Mouse (Mus musculus) heart, embryonic 10.5 days (tissue): ENCODE results near the gene Hdac10. TPM values are rescaled to one million over a fixed set of nuclear protein-coding genes. Genes with fewer than 3 reads are reported as not detected.

ENCODE experiments used
- DNase-seq: peaks from one replicate; pipeline ENCODE4 v3.0.0-alpha.2; 2017; ENCODE audit warnings: low spot score
- H3K27ac ChIP-seq: fragments of 300-500 bp; sonication (generic); 2 replicates; pipeline ENCODE4 v1.5.1; 2016; ENCODE audit warnings: mild to moderate bottlenecking
- H3K27me3 ChIP-seq: fragments of 300-500 bp; sonication (generic); 2 replicates; pipeline ENCODE4 v1.6.1; 2016; ENCODE audit warnings: mild to moderate bottlenecking; ENCODE audit not compliant: poor library complexity, insufficient read depth, severe bottlenecking
- H3K36me3 ChIP-seq: fragments of 300-500 bp; sonication (generic); 2 replicates; pipeline ENCODE4 v1.6.1; 2016; ENCODE audit warnings: mild to moderate bottlenecking, moderate library complexity
- H3K4me1 ChIP-seq: fragments of 300-500 bp; sonication (generic); 2 replicates; pipeline ENCODE4 v1.6.1; 2016; ENCODE audit warnings: mild to moderate bottlenecking
- H3K4me3 ChIP-seq: fragments of 300-500 bp; sonication (generic); 2 replicates; pipeline ENCODE4 v1.5.1; 2016; ENCODE audit warnings: mild to moderate bottlenecking, moderate library complexity
- H3K9me3 ChIP-seq: fragments of 300-500 bp; sonication (generic); 2 replicates; pipeline ENCODE4 v1.6.1; 2016; ENCODE audit warnings: mild to moderate bottlenecking, moderate library complexity
- WGBS: fragments of 180-500 bp; shearing (Covaris S2); methylation state at CpG from one replicate; pipeline ENCODE4 v1.1.7; 2016; 5-methylcytosine and 5-hydroxymethylcytosine counted together
- polyA plus RNA-seq: library from polyadenylated mRNA; unstranded; fragments of >200 nt; fragmentation: Nextera tagmentation; extraction: Ambion mirVana; gene quantifications from 2 replicates; pipeline ENCODE4 v1.2.1, GENCODE M21; 2016

Gene Hdac10
- polyA plus RNA-seq, 1 experiment from 2014 or later = 18.5 TPM

DNA sequence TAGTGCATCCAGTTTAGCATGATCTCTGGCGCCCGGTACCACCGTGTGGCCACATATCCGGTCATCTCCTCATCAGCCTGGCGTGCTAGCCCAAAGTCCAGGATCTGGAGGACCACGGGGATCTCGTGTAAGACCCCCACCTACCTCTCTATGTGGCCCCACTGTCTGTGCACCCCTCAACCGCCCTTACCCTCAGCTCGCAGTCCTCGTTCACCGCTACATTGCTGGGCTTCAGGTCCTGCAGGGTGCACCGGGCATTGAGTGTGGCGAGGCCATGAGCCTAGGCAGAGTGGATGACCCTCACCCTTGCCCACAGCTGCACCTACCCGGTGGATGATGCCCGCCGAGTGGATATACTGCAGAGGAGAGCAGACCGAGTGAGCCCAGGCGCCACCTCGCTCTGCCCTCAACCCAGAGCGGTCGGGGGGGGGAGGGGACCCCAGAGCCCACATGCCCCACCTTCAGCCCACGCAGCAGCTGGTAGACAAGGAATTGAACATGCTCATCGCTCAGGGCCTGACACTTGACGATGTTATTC, 17.4 kb upstream of the Hdac10 start:
- DNase-seq = no peak
- Histone ChIP-seq H3K4me3 (peak overlapping the region; percentile 8; the same call in 1 of the 2 replicates), H3K27me3 (peaks cover 96% of the 10 kb centered on the region), H3K9me3 (no peaks in the 10 kb centered on the region), H3K4me1 (peaks cover 53% of the 10 kb centered on the region), H3K36me3 (no peaks in the 10 kb centered on the region), H3K27ac (no peak overlapping the region)
- 63% methylated on average over 24 of the region's 24 CpGs for WGBS

DNA sequence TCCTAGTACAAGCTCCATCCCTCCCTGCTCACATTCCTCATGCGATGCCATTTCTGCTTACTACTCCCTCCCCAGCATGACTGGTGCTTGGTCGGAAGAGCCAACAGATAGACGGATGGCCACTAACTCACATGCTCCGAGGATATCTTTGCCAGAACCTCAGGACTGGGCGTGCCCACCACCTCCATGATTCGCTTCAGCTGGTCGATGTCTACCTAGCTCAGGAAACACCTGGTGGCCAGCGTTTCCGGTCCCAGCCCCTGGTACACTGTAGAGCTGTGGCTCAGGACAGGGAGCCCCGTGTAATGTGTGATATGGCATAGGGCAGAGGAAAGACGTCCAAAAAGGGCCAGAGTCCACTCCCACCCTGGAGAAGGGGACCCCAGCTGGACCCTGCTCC, 16.5 kb upstream of the Hdac10 start:
- no peaks in the 10 kb centered on the region for H3K36me3 ChIP-seq
- no peak for DNase-seq
- 80% methylated on average over 11 of the region's 11 CpGs for WGBS
- no peak overlapping the region for H3K4me3 ChIP-seq
- H3K4me1 ChIP-seq = peaks cover 55% of the 10 kb centered on the region
- H3K9me3 ChIP-seq = no peaks in the 10 kb centered on the region
- H3K27me3 ChIP-seq = peaks cover 100% of the 10 kb centered on the region
- no peak overlapping the region for H3K27ac ChIP-seq

DNA sequence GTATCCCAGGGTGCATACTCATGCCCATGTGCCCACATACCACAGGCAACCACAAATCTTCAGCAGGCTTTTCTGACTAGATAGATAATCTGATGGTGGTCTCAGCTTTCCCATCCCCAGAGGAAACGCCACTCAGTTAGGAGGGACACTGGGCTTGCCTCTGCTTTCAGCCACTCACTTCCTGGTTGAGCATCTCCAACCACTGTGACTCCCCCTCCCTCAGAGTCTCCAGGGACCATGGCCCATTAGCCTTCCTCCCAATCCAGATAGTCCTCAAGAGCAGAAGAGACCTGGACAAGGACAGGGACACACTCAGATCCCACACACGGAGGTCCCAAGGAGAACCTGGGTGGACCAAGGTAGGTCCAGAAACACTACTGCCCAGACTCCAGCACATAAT, 14.6 kb upstream of the Hdac10 start:
- WGBS = 64% methylated on average over 2 of the region's 2 CpGs
- DNase-seq = no peak
- H3K27me3 ChIP-seq = peaks cover 93% of the 10 kb centered on the region
- no peak overlapping the region for H3K27ac ChIP-seq
- no peak overlapping the region for H3K4me3 ChIP-seq
- no peaks in the 10 kb centered on the region for H3K9me3 ChIP-seq
- 0 out of 2 replicates have a peak, but pooled peaks cover 4% of the 10 kb centered on the region for H3K36me3 ChIP-seq
- peaks cover 54% of the 10 kb centered on the region for H3K4me1 ChIP-seq

DNA sequence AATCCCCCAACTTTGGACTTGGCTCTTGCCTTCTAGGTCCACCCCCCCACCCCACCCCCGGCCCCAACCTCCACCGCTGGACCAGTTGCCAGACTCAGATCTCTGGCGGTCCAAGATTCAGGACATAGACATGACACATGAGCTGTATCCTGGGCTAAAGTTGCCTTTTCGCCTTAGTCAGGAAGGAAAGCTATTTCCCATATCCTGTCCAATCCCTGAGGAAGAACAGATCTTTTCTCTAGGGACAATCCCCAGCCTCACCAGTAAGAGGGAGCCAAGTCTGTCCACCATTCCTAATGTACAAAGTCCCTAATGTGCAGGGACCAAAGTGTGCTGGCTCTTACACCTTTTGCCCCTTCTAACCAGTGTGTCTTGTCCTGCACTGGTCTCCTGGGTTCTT, 13.4 kb upstream of the Hdac10 start:
- 0 out of 2 replicates have a peak overlapping the region, but pooled peaks have one; percentile 67 for H3K4me3 ChIP-seq
- no peaks in the 10 kb centered on the region for H3K9me3 ChIP-seq
- peaks cover 80% of the 10 kb centered on the region for H3K27me3 ChIP-seq
- H3K36me3 ChIP-seq = 0 out of 2 replicates have a peak, but pooled peaks cover 4% of the 10 kb centered on the region
- no peak overlapping the region for H3K27ac ChIP-seq
- no peak for DNase-seq
- 47% methylated on average over 4 of the region's 4 CpGs for WGBS
- H3K4me1 ChIP-seq = peaks cover 57% of the 10 kb centered on the region

DNA sequence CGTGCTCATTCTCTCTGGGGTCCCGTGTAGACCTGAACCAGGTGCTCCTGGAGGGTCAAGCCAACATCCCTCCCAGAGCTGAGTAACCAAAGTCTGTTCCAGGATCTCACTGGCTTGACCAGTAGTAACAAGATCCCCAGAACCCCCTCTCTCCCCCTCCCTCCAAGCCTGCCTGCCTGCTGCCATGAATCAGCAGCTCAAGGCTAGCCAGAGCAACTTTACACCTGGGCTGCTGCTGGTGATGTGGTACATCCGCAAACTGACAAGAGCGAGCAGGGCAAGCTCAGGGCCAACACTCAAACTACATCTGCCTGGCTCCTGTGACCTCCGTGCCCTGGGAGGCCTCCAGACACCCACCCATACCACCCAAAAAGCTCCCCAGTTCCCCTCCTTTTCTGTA, 12.9 kb upstream of the Hdac10 start:
- Histone ChIP-seq H3K27ac (no peak overlapping the region), H3K27me3 (peaks cover 76% of the 10 kb centered on the region), H3K4me1 (peaks cover 52% of the 10 kb centered on the region), H3K36me3 (0 out of 2 replicates have a peak, but pooled peaks cover 4% of the 10 kb centered on the region), H3K4me3 (peak overlapping the region; percentile 67; the same call in 1 of the 2 replicates), H3K9me3 (no peaks in the 10 kb centered on the region)
- WGBS = 22% methylated on average over 5 of the region's 5 CpGs
- DNase-seq = no peak

DNA sequence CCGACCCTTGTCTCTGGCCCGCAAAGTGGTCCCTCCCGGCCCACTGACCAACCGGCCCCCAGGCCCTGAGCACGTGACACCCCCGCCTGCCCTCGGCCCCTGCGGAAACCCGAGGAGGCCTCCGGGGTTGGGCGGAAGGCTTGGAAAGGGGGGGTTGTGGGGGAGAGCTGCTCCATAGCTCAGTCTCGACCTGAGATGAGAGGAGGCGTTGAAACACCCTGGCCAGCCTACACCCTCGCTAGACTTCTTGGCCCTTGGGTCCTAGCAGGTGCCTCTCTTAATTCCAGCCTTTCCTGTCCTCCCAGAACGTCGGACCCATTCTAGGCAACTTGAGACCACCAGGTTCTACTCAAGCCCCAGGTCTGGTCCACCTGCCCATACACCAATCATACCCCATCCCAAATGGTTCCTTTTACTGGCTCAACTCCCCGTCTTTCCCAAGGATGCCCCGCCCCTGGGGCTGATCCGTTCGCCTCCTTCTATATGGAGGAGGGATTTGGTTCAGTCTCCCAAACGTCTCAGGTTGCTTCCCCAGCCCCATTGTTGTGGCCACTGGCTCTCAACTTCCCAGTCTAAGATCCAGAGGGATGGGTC, 12.3 kb upstream of the Hdac10 start, which contains the start of gene Mapk12:
Gene Mapk12 (minus strand): TSS at position 45 of the 594 bp plus-strand sequence.
- WGBS = under 1% methylated on average over 21 of the region's 21 CpGs
- Histone ChIP-seq H3K9me3 (no peaks in the 10 kb centered on the region), H3K4me3 (peak within 1 kb of the TSS; percentile 67), H3K27ac (peak within 1 kb of the TSS; percentile 85), H3K4me1 (peaks cover 46% of the 10 kb centered on the region), H3K36me3 (0 out of 2 replicates have a peak, but pooled peaks cover 4% of the 10 kb centered on the region), H3K27me3 (peaks cover 69% of the 10 kb centered on the region)
- peak; percentile 86 for DNase-seq

DNA sequence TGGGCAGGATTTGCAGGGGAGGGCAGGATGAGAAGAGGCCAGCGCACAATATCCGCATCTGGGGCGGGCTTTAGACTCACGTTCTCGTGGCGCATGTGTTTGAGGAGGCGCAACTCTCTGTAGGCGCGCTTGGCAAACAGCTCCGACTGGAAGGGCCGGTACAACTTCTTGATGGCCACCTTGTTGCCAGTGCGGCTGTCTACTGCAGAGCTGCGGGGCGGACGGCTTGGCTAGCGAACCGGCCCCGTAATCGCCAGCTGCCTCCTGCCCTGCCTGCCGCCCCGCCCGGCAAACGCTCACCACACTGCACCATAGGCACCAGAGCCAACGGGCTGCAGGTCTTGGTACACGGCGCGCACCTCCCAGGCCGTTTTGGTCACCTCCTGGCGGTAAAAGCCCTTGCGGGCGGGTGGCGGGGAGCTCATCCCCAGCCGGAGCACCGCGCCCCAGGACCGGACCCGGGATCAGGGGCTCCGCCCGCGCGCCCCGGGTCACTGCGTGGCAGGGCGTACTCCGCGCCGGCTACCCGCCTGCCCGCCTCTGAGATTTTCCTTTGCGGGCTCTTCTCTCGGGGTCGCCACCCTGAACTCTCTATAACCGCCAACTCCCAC, 11.7 kb upstream of the Hdac10 start:
- H3K36me3 ChIP-seq = peaks cover 7% of the 10 kb centered on the region; the same call in 1 of the 2 replicates
- H3K27me3 ChIP-seq = peaks cover 63% of the 10 kb centered on the region
- H3K4me3 ChIP-seq = peak overlapping the region; percentile 67
- H3K4me1 ChIP-seq = peaks cover 46% of the 10 kb centered on the region
- under 1% methylated on average over 53 of the region's 53 CpGs for WGBS
- DNase-seq = no peak
- peak overlapping the region; percentile 85 for H3K27ac ChIP-seq
- no peaks in the 10 kb centered on the region for H3K9me3 ChIP-seq

DNA sequence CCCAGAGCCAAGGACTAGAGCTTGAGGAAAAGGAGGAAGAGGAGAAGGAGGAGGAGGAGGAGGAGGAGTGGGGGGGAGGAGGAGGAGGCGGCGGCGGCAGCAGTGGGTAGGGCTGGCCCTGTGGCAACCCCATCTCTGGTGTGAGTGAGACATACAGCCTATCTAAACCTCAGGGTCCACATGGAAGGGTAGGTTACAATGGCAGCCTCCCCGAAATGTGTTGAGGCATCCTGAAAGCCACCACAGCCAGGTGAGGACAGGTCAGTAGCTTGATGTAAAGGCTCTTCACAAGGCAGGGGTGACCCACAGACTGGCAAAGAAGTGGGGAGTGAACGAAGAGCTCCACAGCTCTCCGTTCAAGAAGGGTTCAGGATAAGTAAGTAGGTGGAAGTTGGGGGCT, 10.0 kb upstream of the Hdac10 start:
- no peaks in the 10 kb centered on the region for H3K9me3 ChIP-seq
- H3K4me1 ChIP-seq = peaks cover 46% of the 10 kb centered on the region
- 83% methylated on average over 6 of the region's 6 CpGs for WGBS
- no peak overlapping the region for H3K27ac ChIP-seq
- H3K27me3 ChIP-seq = peaks cover 47% of the 10 kb centered on the region
- H3K36me3 ChIP-seq = peaks cover 14% of the 10 kb centered on the region; the same call in 1 of the 2 replicates
- DNase-seq = no peak
- no peak overlapping the region for H3K4me3 ChIP-seq

DNA sequence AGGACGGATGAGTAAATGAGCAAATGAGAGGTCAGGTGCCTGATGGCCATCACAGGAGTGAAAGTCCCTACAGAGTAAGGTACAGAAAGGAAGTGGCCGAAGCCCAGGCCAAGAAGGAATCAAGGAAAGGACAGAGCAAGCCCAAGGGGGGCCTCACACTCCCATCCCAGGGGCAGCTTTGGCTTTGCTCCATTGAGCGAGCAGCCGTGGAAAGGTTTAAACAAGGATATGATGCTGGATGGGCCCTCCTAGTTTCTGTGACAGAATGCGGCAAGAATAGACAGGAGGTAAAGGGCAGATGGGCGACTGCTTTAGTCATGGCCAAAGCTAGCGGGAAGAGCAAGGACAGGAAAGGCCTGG, 9.5 kb upstream of the Hdac10 start:
- Histone ChIP-seq H3K4me1 (peaks cover 46% of the 10 kb centered on the region), H3K36me3 (peaks cover 16% of the 10 kb centered on the region), H3K9me3 (no peaks in the 10 kb centered on the region), H3K27me3 (peaks cover 42% of the 10 kb centered on the region), H3K4me3 (0 out of 2 replicates have a peak overlapping the region, but pooled peaks have one; percentile 5), H3K27ac (peak overlapping the region; percentile 69)
- 78% methylated on average over 7 of the region's 7 CpGs for WGBS
- DNase-seq = no peak

DNA sequence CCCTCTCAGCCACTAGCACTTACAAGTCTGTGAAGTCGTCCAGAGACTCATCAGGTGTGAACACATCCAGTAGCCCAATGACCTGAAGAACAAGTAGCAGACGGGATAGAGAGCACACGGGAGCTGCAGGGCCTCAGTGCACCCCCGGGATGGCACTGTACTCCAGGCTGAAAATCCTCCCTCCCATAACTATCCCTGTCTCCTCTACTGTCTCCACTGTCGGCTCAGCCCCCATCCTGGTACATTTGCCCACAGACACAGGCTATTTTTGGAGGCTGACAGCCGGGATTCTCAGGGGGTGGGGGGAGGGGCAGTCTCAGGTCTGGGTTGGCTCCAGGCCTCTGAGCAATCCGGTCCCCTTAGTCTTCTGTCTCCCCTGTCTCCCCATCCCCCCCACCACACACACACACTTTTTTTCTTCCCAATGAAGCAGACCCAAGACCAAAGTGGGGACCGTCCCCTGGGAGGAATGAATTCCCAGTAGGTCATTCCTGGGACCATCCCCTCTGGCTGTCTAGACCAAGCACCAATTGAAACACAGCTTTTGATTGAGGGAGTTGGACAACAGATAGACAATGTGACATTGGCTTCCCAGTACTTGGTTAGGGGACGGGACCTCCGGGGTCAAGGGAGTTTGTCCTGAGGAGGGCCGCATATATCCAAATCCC, 9.0 kb upstream of the Hdac10 start:
- peak overlapping the region; percentile 69 for H3K27ac ChIP-seq
- H3K4me3 ChIP-seq = peak overlapping the region; percentile 39
- no peaks in the 10 kb centered on the region for H3K9me3 ChIP-seq
- no peak for DNase-seq
- peaks cover 21% of the 10 kb centered on the region for H3K36me3 ChIP-seq
- WGBS = 51% methylated on average over 11 of the region's 11 CpGs
- H3K4me1 ChIP-seq = peaks cover 46% of the 10 kb centered on the region
- H3K27me3 ChIP-seq = peaks cover 37% of the 10 kb centered on the region

DNA sequence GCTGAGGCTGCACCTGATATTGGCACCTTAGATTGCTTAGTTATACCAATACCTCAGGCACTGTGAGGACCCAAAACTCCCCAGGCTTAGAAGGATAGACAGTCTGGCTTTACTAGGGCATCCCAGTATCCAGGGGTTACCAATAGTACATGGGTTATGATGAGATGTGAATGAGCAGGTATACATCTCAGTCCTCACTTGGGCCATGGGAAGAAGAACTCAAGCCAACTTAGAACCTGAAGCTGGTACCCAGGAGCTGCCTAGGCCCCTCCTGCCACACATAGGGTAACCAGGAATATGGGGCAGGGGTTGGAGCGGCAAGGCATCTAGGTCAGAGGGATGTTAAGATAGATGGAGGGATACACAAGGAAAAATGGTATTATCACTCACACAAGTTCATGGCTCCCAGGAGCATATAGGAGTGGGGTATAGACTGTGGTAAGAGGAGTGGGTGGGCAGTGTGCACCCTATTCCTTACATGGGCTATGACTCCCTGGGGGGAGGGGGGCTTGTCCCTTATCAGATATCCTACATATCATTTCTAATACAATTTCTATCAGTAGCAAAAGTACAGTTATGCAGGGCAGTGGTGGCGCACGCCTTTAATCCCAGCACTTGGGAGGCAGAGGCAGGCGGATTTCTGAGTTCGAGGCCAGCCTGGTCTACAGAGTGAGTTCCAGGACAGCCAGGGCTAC, 8.1 kb upstream of the Hdac10 start:
- WGBS = 83% methylated on average over 5 of the region's 5 CpGs
- H3K4me3 ChIP-seq = peak overlapping the region; percentile 39; the same call in 1 of the 2 replicates

DNA sequence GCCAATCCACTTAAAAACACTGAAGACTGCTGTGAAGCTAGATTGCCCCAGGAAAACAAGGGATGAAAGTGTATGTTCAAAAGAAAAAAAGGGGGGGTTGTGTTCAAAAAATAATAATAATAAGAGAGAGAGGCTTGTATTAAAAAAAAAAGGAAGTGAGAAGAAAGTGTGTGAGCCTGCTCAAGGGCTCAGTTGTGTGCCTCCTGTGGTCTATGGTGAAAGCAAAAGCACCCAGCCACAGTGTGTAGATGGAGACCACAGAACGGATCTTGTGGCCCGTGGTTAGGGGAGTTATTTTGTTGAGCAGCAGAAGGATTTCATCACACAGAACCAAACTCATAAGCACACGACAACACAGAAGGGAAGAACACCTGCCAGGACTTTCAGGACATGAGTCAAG, 2.8 kb upstream of the Hdac10 start:
- no peak for DNase-seq
- Histone ChIP-seq H3K36me3 (peaks cover 40% of the 10 kb centered on the region), H3K27me3 (no peaks in the 10 kb centered on the region), H3K9me3 (no peaks in the 10 kb centered on the region), H3K4me3 (no peak overlapping the region), H3K4me1 (peaks cover 16% of the 10 kb centered on the region), H3K27ac (no peak overlapping the region)
- 81% methylated on average over 3 of the region's 3 CpGs for WGBS

More for the DNA sequence above, 8.1 kb upstream of the Hdac10 start:
- no peak for DNase-seq
- Histone ChIP-seq H3K4me1 (peaks cover 40% of the 10 kb centered on the region), H3K27ac (no peak overlapping the region), H3K27me3 (peaks cover 28% of the 10 kb centered on the region), H3K36me3 (peaks cover 29% of the 10 kb centered on the region), H3K9me3 (no peaks in the 10 kb centered on the region)
